Mouse (Mus musculus) neural tube, embryonic 14.5 days (tissue): ENCODE measurements around the gene Rgs8. TPM values are rescaled to one million over a fixed set of nuclear protein-coding genes. Genes with fewer than 3 reads are reported as not detected.

ENCODE experiments used
- ATAC-seq: fragments of 200-750 bp; cut with Nextera tagmentation; 2 replicates; pipeline ENCODE4 v1.8.0; 2017; ENCODE audit warnings: low read depth, mild to moderate bottlenecking, moderate TSS enrichment, moderate library complexity
- H3K27ac ChIP-seq: fragments of 300-500 bp; sonication (generic); 2 replicates; pipeline ENCODE4 v1.5.1; 2014; ENCODE audit warnings: low read depth, mild to moderate bottlenecking, control low read depth, low read length, moderate library complexity, mixed read lengths
- H3K27me3 ChIP-seq: fragments of 300-500 bp; sonication (generic); 2 replicates; pipeline ENCODE4 v1.6.1; 2014; ENCODE audit warnings: low read length; ENCODE audit not compliant: control insufficient read depth, insufficient read depth
- H3K36me3 ChIP-seq: fragments of 300-500 bp; sonication (generic); 2 replicates; pipeline ENCODE4 v1.6.1; 2014; ENCODE audit warnings: low read length, mixed read lengths; ENCODE audit not compliant: control insufficient read depth, insufficient read depth
- H3K4me1 ChIP-seq: fragments of 300-500 bp; sonication (generic); 2 replicates; pipeline ENCODE4 v1.6.1; 2014; ENCODE audit warnings: low read length; ENCODE audit not compliant: control insufficient read depth, insufficient read depth
- H3K4me2 ChIP-seq: fragments of 300-500 bp; sonication (generic); 2 replicates; pipeline ENCODE4 v1.6.1; 2014; ENCODE audit warnings: mild to moderate bottlenecking, low read depth, low read length, control low read depth
- H3K4me3 ChIP-seq: fragments of 300-500 bp; sonication (generic); 2 replicates; pipeline ENCODE4 v1.5.1; 2014; ENCODE audit warnings: low read depth, low read length, control low read depth, mixed read lengths
- H3K9ac ChIP-seq: fragments of 300-500 bp; sonication (generic); replicated peaks from 2 replicates; pipeline ENCODE4 v1.6.1; 2014; ENCODE audit warnings: low read depth, mild to moderate bottlenecking, control low read depth, low read length, mixed read lengths
- H3K9me3 ChIP-seq: fragments of 300-500 bp; sonication (generic); 2 replicates; pipeline ENCODE4 v1.6.1; 2016; ENCODE audit warnings: low read length; ENCODE audit not compliant: control insufficient read depth
- WGBS: fragments of 180-500 bp; shearing (Covaris S2); extraction: QIAGEN DNeasy Blood & Tissue Kit; methylation state at CpG from one replicate; pipeline ENCODE4 v1.1.7; 2014; 5-methylcytosine and 5-hydroxymethylcytosine counted together
- polyA plus RNA-seq: library from polyadenylated mRNA; unstranded; fragments of >200 nt; fragmentation: Nextera tagmentation; extraction: Ambion mirVana; gene quantifications from 2 replicates; pipeline ENCODE4 v1.2.1, GENCODE M21; 2014

The Rgs8 gene
- polyA plus RNA-seq: 12.1 and 15.3 TPM in 2 replicates

GRCm38 (mm10) chr1:153652938-153653623 is at the start of gene Rgs8:
TSS of gene Rgs8 (plus strand) at chr1:153653025.
- Histone ChIP-seq H3K4me1 (peaks cover 16% of the 10 kb centered on the region; the same call in 1 of the 2 replicates), H3K9me3 (no peaks in the 10 kb centered on the region), H3K27me3 (no peaks in the 10 kb centered on the region), H3K36me3 (no peaks in the 10 kb centered on the region), H3K4me2 (peak within 1 kb of the TSS; percentile 65), H3K9ac (peak within 1 kb of the TSS; percentile 65), H3K27ac (peak within 1 kb of the TSS; percentile 84), H3K4me3 (peak within 1 kb of the TSS; percentile 44)
- ATAC-seq: peak; percentile 87
- 2% methylated on average over 26 of the region's 26 CpGs for WGBS

GRCm38 (mm10) chr1:153617340-153617830 is 35.4 kb upstream of the Rgs8 start:
- Histone ChIP-seq H3K36me3 (no peaks in the 10 kb centered on the region), H3K4me1 (no peaks in the 10 kb centered on the region), H3K4me2 (no peak overlapping the region), H3K9ac (no peak overlapping the region), H3K27me3 (no peaks in the 10 kb centered on the region), H3K4me3 (no peak overlapping the region), H3K27ac (no peak overlapping the region), H3K9me3 (no peaks in the 10 kb centered on the region)
- ATAC-seq: no peak
- WGBS: 94% methylated on average over 9 of the region's 9 CpGs

DNA sequence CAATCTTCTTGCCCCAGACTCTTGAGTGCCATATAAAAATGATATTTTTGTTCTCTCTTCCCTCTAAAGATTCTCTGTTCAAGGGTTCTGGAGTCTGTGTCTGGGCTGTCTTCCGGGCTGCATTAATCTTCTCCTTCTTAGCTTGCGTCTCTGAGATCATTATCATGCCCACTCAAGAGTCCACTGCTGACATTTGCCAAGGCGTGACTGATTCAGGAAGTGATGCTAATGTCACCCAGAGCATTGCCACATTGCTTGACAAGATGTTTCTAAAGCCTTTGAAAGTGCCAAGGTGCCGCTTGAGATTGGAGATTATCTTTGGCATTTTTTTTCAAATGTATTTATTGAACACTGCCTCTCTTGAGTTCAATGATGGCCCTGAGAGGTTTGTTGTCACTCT is 29.8 kb upstream of the Rgs8 start:
- Histone ChIP-seq H3K4me3 (no peak overlapping the region), H3K36me3 (no peaks in the 10 kb centered on the region), H3K27me3 (no peaks in the 10 kb centered on the region), H3K9ac (no peak overlapping the region), H3K4me1 (no peaks in the 10 kb centered on the region), H3K27ac (no peak overlapping the region), H3K9me3 (no peaks in the 10 kb centered on the region), H3K4me2 (no peak overlapping the region)
- WGBS: 88% methylated on average over 4 of the region's 4 CpGs
- no peak for ATAC-seq

DNA sequence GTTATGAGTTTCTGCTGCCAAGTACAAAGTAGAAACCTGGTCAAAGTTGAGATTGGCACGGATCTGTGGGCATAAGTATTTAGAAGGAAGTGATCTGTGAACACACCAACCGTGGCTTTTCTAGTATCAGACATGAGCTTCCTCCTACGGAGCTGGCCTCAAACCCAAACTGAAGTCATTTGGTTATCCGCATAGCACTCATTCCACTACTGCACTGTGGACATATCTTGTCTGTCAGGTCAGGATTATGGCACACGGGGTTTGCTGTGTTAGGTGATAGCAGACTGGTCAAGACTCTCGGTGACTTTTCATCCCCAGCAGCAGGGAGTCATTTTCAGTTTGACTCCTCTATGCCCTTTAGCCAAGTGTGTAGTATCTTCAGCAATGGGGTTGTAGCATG is 20.1 kb upstream of the Rgs8 start:
- no peak overlapping the region for H3K4me3 ChIP-seq
- no peak overlapping the region for H3K27ac ChIP-seq
- no peak for ATAC-seq
- no peak overlapping the region for H3K4me2 ChIP-seq
- no peak overlapping the region for H3K9ac ChIP-seq
- H3K36me3 ChIP-seq: no peaks in the 10 kb centered on the region
- WGBS: 97% methylated on average over 6 of the region's 6 CpGs
- H3K27me3 ChIP-seq: no peaks in the 10 kb centered on the region
- H3K9me3 ChIP-seq: no peaks in the 10 kb centered on the region
- no peaks in the 10 kb centered on the region for H3K4me1 ChIP-seq

DNA sequence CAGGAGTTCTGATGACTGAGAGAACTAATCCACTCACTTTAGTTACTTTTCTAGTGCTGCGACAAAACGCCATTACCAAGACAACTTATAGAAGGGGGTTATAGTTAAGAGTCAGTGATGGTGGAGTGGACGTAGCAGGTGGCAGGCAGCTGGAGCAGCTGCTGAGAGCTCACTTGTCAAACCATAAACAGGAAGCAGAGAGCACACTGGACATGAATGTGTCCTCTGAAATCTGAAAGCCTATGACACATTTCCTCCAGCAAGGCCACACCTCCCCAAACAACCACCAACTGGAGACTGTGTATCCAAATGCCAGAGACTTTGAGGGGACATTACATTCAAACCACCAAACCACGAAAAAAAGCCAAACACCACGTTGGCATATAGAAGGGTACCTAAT is 17.8 kb upstream of the Rgs8 start:
- no peak for ATAC-seq
- no peaks in the 10 kb centered on the region for H3K27me3 ChIP-seq
- no peak overlapping the region for H3K27ac ChIP-seq
- H3K9me3 ChIP-seq: no peaks in the 10 kb centered on the region
- H3K9ac ChIP-seq: no peak overlapping the region
- H3K4me2 ChIP-seq: no peak overlapping the region
- H3K4me3 ChIP-seq: no peak overlapping the region
- 84% methylated on average over 5 of the region's 5 CpGs for WGBS
- no peaks in the 10 kb centered on the region for H3K4me1 ChIP-seq
- H3K36me3 ChIP-seq: no peaks in the 10 kb centered on the region

- Histone ChIP-seq H3K4me2 (no peak overlapping the region), H3K36me3 (no peaks in the 10 kb centered on the region), H3K27me3 (no peaks in the 10 kb centered on the region), H3K9me3 (no peaks in the 10 kb centered on the region), H3K27ac (no peak overlapping the region), H3K4me1 (no peaks in the 10 kb centered on the region), H3K9ac (no peak overlapping the region), H3K4me3 (no peak overlapping the region)
- no peak for ATAC-seq
- 84% methylated on average over 3 of the region's 3 CpGs for WGBS
These were observed 17.3 kb upstream of the Rgs8 start for GRCm38 (mm10) chr1:153635521-153635920.

GRCm38 (mm10) chr1:153636821-153637220 is 16.0 kb upstream of the Rgs8 start:
- no peak overlapping the region for H3K4me3 ChIP-seq
- H3K36me3 ChIP-seq: no peaks in the 10 kb centered on the region
- no peak for ATAC-seq
- H3K9ac ChIP-seq: no peak overlapping the region
- no peaks in the 10 kb centered on the region for H3K27me3 ChIP-seq
- peaks cover 8% of the 10 kb centered on the region; the same call in 1 of the 2 replicates for H3K4me1 ChIP-seq
- H3K27ac ChIP-seq: no peak overlapping the region
- no peak overlapping the region for H3K4me2 ChIP-seq
- no peaks in the 10 kb centered on the region for H3K9me3 ChIP-seq
- 80% methylated on average over 5 of the region's 5 CpGs for WGBS

DNA sequence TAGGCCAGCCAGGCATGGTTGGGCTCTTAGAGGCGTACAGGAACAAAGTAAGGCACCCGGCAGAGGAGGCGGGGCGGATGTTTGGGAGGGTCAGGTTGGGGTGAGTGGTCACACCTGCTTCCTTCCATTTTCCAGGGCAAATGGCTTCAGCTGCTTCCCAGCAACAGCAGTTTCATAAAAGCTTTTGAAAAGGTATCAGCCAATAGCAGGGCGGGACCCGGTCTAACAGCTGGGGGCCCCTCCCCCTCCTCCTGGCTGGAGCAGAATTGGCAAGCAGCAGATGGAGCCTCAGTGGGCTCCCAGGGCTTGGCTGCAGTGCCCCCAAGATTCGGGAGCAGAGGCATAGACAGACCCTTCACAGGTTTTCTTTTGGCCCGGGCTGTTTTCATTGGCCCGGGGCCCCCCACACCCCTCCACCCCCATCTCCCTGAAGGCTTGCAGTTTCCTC is 11.3 kb upstream of the Rgs8 start:
- Histone ChIP-seq H3K9me3 (no peaks in the 10 kb centered on the region), H3K4me3 (no peak overlapping the region; the same call in 1 of the 2 replicates), H3K4me1 (peaks cover 15% of the 10 kb centered on the region), H3K27ac (peak overlapping the region; percentile 0), H3K4me2 (peak overlapping the region; percentile 36), H3K27me3 (no peaks in the 10 kb centered on the region), H3K9ac (no peak overlapping the region; the same call in 1 of the 2 replicates), H3K36me3 (no peaks in the 10 kb centered on the region)
- ATAC-seq: peak; percentile 92
- 2% methylated on average over 9 of the region's 9 CpGs for WGBS

GRCm38 (mm10) chr1:153641940-153642501 is 10.8 kb upstream of the Rgs8 start:
- no peaks in the 10 kb centered on the region for H3K27me3 ChIP-seq
- H3K4me3 ChIP-seq: no peak overlapping the region; the same call in 1 of the 2 replicates
- 4% methylated on average over 13 of the region's 13 CpGs for WGBS

More at GRCm38 (mm10) chr1:153641940-153642501, 10.8 kb upstream of the Rgs8 start:
- peak; percentile 75 for ATAC-seq
- H3K27ac ChIP-seq: peak overlapping the region; percentile 0
- H3K9ac ChIP-seq: no peak overlapping the region; the same call in 1 of the 2 replicates
- peaks cover 15% of the 10 kb centered on the region for H3K4me1 ChIP-seq
- no peaks in the 10 kb centered on the region for H3K9me3 ChIP-seq
- H3K36me3 ChIP-seq: no peaks in the 10 kb centered on the region
- peak overlapping the region; percentile 36 for H3K4me2 ChIP-seq
